Mouse (Mus musculus) brain, embryonic 18.5 days (tissue): ENCODE data around the gene Fbxo22.
"Not testable (repeated sequence)": the region's sequence is repeated elsewhere in the genome, so short reads cannot be mapped to it uniquely, and the experiment has no call there.

Experiments used
- DNase-seq: peaks from one replicate; pipeline ENCODE4 v3.0.0-alpha.2; 2012; ENCODE audit warnings: low read depth, low spot score

The Fbxo22 gene

DNA sequence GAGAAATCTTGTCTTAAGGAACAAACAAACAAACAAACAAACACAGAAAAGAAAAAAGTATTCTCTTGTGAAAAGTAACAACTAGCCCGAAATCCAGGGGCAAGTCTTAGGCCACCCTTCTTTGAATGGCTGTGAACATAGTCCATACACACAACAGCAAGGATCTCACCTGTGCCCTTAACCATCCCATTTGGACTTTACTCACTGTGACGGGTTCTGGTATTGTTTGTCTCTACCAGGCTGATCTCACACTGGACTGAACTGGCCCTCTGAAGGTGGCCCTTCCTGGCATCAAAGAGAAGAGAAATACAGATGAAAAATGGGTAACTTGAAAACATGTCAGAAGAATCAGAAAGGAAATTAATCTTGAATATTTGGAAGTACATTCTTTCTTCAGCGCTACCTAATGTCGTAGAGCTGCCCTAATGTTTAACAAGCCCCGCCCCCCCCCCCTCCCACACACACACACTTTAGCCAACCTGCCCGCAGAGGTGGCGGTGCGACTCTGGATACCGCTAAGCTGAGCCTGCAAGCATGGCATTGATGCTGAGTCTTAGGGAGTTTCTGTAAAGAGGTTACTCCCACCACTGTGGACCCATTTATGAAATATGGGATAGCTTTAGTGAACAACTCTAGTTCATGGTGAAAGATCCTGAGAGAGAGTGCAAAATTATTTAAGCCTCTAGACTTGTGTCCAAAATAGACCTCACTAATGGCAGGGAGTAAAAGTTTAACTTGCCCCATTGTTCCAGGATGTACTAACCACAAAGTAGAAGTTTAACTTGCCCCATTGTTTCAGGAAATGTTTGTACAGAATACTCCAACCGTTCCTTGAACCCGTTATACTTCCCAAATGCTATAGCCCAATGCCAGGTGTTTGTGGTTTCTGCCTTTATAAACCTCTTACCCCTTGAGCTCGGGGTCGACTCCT is 27.8 kb downstream of the Fbxo22 start:
- no peak for DNase-seq

- no peak for DNase-seq
Measured at GRCm38 (mm10) chr9:55240852-55241251, 32.1 kb downstream of the Fbxo22 start.

GRCm38 (mm10) chr9:55241863-55242685 is 33.3 kb downstream of the Fbxo22 start:
- no peak for DNase-seq

DNA sequence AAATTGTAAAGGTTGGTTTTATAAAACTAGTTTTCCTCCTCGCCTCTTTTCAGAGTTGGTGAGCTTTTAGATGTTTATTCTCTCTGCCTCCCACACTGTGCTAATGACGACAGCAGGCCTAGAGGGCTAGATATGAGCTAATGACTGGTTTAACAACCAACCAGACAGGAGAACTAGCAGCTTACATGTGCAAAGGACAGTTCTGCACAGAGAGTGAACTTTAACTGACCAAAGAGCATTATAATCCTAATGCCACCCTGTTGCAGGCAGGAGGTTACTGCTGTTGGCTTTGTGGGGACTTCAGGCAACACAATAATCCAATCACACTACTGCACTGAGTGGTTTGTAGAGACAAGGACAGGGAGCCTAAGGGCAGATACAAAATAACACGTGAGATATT is 34.6 kb downstream of the Fbxo22 start:
- DNase-seq = no peak

DNA sequence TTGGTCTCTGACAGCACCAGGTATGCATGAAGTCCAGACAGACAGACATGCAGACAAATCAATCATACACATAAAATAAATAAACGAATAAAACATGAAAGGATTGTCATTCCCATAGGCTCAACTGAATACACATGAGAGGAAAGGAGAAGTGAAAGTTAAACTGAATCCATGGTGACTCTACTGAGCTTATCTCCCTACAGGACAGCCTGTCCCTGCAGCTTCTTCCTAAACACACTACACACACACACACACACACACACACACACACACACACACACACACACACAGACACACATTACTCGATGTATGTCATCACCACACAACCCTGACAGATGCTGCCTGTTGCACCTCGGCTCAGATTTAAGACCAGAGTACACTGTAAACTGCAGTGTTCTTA is 35.4 kb downstream of the Fbxo22 start:
- no peak for DNase-seq

DNA sequence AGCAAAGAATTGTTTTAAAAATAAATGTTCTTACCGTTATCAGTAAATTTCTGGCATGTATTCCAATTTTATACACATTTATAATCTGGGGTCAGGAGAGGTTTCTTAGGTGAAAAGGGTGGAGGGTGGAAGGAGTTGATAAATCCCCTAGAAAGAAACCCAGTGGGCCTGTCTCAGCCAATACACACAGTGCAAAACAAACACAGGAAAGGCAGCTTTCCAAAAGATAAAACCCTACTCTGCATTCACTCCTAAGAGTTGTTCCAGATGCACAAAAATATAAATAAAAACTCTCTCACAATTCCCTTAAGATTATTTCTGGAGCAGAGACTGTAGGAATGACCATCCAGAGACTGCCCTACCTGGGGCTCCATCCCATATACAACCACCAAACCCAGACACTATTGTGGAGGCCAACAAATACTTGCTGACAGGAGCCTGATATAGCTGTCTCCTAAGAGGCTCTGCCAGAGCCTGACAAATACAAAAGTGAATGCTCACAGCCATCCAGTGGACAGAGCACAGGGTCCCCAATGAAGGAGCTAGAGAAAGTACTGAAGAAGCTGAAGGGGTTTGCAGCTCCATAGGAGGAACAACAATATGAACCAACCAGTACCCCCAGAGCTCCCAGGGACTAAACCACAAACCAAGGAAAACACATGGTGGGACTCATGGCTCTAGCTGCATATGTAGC is 36.5 kb downstream of the Fbxo22 start:
- DNase-seq = not testable (repeated sequence)

DNA sequence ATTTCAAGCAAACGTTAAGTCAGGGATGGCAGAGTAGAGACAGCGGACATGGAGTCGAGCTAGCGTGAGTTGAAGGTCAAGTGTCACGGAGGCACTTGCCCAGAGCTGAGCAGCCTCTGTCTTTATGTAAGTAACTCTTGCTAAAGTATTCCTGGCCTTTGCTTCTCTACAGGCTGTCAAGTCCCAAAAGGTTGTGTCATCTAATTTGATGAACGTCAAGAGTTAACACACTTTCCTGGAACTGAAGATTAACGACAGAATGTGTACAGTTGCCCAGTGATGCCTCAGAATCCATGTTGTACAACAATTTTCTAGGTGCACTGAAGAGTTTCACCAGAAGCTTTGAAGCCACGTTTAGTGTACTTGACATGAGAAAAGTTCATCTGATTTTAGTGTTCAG is 37.7 kb downstream of the Fbxo22 start:
- DNase-seq = no peak

- DNase-seq = no peak
Measured at GRCm38 (mm10) chr9:55246918-55247317, 38.2 kb downstream of the Fbxo22 start.

DNA sequence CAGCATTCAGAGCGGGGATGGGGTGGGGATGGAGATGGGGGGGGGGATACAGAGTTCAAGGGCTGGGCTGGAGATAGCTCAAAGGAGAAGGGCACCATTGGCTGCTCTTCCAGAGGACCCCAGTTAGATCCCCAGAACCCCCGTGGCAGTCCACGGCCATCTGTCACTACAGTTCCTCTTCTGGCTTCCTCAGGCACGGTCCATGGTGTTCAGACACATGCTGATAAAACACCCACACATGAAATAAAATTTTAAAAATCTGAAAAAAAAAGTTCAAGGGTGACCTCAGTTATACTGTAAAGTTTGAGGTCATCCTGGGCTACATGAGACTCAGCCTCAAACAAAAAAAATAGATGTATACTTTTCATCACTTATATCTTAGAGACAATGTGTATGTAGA is 39.7 kb downstream of the Fbxo22 start:
- DNase-seq = no peak

- DNase-seq = no peak
Measured at GRCm38 (mm10) chr9:55250595-55251247, 42.0 kb downstream of the Fbxo22 start.

DNA sequence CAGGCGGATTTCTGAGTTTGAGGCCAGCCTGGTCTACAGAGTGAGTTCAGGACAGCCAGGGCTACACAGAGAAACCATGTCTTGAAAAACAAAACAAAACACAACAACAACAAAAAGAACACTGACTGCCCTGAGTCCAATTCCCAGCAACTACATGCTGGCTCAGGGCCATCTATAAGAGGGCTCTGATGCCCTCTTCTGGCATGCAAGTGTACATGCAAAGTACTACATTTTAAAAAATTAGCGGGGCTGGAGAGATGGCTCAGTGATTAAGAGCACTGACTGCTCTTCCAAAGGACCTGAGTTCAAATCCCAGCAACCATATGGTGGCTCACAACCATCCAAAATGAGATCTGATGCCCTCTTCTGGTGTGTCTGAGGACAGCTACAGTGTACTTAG is 43.4 kb downstream of the Fbxo22 start:
- not testable (repeated sequence) for DNase-seq

DNA sequence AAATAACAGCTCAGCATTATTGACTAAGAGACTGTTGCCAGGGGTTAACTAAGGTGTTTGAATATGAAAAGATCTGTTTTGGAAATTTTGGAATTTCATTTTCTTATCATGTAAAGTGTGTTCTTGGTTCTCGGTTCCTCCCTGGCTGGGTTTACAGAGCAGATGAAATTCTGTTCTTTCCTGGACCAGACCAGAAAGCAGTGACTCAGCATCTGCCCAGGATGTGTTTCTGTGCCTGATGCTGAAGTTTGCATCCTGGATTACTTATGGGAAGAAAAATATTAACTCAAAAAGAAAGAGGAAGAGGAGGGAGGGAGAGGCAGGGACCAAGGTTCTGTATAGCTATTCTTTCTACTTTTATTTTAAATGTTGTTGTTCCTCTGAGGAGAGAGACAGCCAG is 45.1 kb downstream of the Fbxo22 start:
- no peak for DNase-seq

DNA sequence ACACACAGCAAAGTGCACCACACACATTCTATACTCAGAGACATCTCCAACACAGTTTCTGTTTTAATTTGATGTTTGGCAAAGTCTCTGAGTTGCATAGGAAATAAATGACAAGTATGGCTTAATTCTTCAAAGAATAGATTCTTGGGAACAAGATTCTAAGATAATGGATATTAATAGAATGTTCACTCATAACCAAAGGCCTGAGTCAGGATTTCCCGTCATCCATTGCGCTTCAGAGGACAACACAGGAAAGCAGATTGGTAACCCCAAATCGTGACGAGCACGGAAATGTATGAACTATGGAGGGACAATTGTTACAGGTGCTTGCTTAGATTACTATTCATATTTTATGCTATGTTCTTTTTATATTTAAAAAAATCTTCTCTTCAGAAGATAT is 46.3 kb downstream of the Fbxo22 start:
- no peak for DNase-seq

GRCm38 (mm10) chr9:55255604-55256003 is 46.9 kb downstream of the Fbxo22 start:
- DNase-seq = no peak

DNA sequence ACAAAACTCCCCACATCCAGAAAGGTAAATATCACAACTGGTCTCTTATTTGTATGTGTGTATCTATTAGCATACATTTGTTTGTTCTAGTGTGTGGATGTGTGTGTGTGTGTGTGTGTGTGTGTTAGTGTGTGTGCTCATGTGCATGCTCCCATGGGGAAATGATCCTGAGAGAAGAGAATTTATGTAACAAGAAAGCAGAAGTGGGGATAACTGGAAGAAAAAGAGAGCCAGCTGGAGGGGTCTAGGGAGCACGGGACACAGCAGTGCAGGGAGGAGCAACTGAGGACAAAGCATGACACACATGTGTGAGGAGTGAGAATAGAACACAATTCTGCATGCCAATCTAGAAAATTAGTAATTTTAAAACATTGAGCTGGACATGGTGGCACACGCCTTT is 48.4 kb downstream of the Fbxo22 start:
- no peak for DNase-seq

DNA sequence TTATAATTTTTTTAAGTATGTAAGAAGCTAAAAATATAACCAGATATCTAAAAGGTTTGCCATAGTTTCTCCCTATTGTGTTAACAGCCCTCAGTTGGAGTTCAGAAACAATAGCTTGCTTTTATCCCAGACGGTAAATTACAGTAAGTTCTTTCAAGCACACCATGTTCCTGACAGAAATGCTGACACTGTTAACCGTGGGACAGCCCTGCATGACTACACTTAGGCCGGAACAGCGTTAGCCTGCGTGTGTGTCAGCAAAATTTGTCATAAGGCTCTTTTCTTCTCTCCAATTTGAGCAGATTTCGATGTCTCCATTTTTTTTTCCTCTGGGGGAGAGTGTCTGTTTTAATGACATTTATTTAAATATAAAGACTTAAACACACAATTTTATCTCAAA is 51.0 kb downstream of the Fbxo22 start:
- DNase-seq = no peak

GRCm38 (mm10) chr9:55264356-55265302 is 55.9 kb downstream of the Fbxo22 start:
- no peak for DNase-seq

DNA sequence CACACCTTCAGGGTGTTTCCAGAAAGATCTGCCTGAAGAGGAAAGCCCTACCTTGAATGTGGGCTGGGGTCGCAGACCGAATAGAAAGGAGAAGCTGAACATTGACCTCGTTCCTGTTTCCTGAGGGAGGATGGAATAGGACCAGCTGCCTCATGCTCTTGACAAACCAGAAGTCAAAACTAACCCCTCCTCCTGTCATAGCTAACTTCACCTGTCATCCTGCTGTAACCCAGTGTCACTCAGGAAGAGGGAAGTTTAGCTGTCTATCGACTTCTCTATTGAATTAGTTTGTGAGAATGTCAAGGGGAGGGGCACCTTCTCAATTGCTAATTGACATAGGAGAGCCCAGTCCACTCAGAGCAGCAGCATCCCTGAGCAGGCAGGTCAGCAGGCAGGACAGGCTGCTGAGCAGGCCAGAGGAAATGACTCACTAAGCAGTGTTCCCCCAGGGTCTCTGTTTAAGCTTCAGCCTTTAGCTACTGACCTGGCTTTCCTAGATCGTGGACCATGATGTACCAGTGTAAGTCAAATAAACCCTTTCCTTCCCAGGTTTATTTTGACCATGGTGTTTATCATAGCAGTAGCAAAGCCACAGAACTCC is 63.3 kb downstream of the Fbxo22 start:
- no peak for DNase-seq

DNA sequence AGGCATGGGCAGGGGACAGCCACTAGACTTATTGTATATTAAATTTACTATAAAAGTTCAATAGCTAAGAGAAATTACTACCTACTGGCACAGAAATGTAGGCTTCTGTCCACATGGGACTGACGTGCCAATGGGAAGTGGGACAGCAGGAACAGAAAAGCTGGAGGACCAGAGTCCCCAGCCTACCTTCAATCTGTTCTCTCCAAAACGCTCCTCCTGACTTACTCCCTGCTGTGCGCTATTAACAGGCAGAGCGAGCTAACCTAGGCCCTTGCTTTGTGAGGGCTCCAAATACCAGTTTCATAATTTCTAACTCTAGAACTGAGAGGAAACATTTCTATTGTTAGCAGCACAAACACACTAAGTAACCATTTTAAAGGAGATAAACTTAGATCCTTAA is 65.2 kb downstream of the Fbxo22 start:
- DNase-seq = no peak
